Mouse (Mus musculus) erythroid progenitor cell, adult 5-6 weeks (primary cell): ENCODE measurements around the gene Mrpl48. TPM values are rescaled to one million over a fixed set of nuclear protein-coding genes. Genes with fewer than 3 reads are reported as not detected.

ENCODE experiments used
- ATAC-seq: replicated peaks from 2 replicates; pipeline ENCODE4 v1.8.0; 2016; ENCODE audit warnings: moderate number of reproducible peaks, mild to moderate bottlenecking, moderate TSS enrichment, inconsistent platforms; ENCODE audit not compliant: poor library complexity, low FRiP score, severe bottlenecking
- total RNA-seq, 2 experiments: library from RNA; stranded (forward) in 1 of 2; stranded (reverse) in 1 of 2; fragments of 150-400 nt in 1 of 2; fragments of 186-747, 209-891 nt in 1 of 2; gene quantifications; 2 replicates each; pipeline versions ENCODE4 v1.2.3 to v1.2.4; 2015 to 2017; ENCODE audit warnings: low replicate concordance in 2 of 2

Mrpl48 gene
- total RNA-seq (2015; ENCODE audit: low replicate concordance) (18.9 and 23.8 TPM in 2 replicates), total RNA-seq (2017; ENCODE audit: low replicate concordance) (8.5 and 19.1 TPM in 2 replicates)

DNA sequence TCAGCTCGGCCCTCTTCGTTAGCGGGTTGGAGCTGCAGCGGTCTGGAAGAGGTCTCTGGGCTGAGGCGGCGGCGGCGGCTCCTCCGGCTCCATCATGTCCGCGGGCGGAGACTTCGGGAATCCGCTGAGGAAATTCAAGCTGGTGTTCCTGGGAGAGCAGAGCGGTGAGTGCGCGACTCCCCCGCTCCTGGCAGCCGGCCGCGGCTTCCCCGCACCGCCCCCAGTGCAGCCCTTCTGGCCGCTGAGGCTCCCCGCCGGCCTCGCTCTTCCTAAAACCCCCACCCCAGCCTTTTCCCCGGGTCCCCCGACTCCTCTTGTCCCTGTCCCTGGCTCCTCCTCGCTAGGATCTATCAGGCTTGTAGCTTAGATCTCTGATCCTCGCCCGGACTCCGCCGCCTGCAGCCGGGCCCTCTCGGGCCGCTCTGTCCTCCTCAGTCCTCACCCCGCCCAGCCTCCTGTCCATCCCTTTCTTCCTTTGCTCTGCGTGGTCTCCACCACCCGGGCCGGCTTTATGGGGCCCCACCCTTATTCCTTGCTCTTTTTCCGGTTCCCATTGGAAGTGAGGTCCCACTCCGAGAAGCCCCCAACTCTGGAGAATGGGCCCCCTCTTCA lies at the start of gene Mrpl48:
Mrpl48 (minus strand) TSS at position 172 of the 612 bp plus-strand sequence.
- ATAC-seq, result peak; percentile 54

DNA sequence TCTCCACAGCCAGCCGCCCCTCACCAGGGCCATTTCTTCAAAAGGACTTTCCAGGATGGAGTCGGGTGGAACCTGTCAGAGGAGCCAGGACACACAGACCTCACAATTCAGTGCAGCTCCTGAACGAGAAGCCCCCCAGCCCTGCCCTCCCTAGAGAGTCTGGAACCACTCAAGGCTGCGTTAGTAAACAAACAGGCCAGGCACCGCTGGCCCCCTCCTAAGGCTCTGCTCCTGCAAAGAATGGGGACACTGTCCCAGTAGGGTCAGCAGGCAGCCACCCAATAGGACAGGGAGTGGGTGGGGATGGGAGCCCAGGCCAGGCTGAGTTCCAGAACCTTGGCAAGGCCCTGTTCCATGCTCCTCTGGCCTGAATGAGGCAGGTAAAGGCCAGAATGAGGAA lies 48.6 kb upstream of the Mrpl48 start:
- ATAC-seq, result no peak

DNA sequence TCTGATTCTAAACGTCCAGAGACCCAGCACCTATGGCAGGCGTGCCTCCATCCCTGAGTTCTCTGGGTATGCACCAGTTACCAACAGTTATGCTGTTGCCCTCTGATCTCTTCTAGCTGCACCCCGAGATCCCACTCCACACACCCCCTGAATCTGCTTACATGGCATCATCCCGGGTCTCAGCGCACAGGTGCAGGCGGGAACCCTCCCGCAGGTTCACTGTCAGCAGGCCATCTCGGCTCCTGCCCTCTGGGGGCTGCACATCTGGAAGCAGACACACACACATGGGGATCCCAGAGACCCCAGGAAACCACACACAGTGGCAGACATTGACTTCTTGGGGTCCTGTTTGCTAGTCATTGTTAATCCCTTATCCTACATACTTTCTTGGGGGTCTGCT lies 46.3 kb upstream of the Mrpl48 start:
- ATAC-seq, result no peak

DNA sequence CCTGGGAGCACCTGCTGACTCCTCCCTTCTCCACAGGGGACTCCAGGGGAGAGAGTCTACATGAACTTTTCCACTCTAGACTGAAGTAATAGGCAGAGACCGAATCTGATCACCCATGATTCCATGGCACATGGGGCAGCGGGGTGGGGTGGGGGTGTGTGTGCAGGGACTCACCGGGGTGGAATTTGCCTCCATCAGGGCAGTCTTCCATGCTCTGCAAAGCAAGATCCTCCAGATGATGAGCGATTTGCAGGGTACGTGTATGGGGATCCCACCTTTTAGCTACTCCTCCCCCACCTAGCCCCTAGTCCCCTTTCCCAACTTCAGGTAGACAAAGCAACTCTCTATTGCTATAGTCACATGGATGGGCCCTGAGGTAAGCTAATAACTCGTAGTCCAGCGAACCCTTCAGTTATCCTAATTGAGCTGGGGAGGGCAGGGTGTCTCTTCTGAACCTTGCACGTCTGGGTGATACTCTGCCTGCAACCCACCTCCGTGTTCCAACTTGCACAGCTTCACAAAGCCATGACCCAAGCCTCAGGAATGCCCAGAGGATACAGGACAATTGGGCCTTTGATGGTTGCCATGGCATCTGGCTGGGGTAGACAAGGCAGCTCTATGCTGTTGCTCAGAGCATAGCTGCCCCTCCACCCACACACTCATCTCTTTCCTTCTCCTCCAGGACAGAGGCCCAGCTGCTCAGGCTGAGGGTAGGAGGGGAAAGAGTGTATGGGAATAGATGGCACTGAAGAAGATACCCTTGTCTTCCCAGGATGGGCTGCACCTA lies 45.6 kb upstream of the Mrpl48 start:
- ATAC-seq, result no peak

DNA sequence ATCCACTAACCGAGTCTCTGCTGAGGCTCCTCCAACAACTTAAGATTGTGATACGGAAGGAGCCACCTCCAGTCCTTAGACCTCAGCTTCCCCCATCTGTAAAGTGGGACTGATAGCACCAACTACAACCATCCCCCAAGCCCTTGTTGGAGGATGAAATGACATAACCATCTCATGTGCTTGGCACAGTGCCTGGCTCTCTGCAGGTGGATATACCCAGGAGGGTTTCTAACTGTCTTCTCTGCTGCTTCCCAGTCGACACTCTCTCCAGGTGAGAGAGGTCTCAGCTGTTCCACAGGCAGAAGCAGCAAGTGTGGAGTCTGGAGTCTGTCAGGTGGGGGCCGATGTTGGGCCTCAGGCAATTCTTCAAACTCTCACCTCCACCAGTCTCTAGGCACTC lies 42.9 kb upstream of the Mrpl48 start:
- ATAC-seq, result no peak

DNA sequence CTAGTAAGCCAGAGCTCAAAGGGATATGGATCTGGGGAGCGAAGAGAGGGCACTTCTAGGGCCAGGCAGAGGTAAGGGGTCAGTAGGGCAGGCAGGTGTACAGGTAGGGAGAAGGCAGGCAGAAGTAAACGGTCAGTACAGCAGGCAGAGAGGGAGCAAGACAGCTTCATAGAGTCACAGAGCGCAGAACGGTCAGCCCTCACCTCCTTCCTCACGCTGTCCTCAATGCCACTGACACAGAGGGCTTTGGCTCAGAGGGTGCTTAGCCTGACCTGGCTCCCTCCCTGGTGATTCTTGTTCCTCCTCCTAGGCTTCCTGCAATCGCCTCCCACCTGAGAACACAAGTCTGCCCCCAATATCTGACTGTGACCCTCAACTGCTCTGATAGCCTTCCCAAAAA lies 42.3 kb upstream of the Mrpl48 start:
- no peak for ATAC-seq

DNA sequence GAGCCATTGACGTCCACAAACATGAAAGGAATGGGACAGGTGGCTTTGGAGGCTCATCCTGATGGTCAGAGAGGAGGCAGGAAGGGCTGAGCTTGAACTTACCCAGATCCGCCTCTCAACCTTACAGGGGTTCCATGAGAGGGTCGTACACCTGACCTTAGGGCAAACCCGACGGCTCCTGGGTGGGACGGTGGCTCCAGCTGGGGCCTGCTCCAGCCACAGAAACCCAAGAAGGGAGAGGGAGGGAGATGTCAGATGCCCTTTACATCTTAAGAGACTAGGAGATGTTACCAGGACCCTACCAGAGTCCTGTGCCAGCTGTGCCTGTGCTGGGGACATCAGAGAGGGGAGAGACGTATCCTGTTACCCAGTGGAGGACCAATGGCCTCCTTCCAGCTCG lies 41.7 kb upstream of the Mrpl48 start:
- ATAC-seq, result no peak

DNA sequence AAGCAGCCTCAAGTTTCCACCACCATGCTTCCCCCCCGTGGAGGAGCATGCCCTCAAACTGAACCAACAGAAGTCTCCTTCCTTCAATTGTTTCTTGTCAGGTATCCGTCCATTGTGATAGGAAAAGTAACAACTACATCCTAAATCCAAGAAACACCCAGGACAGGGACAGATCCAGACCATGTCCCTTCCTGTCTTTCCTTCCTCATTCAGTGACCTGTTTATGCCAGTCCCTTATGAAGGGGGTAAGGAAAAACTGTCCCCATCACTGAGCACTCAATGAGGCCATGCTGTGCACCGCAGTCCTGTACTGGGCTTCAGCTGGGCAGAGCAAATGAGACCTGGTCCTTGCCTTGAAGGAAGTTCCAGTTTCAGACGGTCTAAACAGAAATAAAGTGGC lies 41.0 kb upstream of the Mrpl48 start:
- ATAC-seq, result no peak

DNA sequence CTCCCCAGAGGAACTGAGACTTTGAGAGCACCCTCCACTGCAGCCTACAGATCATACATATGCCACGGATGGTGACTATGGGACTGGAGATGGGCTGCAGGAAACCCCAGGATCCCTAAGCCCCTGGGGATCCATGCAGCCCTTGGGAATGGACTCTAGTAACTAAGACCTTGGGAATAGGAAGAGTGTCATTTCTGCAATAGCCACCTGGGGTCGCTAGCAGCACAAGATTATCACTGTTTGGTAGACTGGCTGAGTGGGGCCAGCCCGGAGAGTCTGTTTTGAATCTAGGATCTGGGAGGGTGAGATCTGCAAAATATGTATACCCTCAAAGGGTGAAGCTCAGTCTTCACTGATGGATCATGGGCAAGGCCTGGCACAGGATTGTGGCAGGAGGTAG lies 37.0 kb upstream of the Mrpl48 start:
- ATAC-seq, result peak; percentile 68

DNA sequence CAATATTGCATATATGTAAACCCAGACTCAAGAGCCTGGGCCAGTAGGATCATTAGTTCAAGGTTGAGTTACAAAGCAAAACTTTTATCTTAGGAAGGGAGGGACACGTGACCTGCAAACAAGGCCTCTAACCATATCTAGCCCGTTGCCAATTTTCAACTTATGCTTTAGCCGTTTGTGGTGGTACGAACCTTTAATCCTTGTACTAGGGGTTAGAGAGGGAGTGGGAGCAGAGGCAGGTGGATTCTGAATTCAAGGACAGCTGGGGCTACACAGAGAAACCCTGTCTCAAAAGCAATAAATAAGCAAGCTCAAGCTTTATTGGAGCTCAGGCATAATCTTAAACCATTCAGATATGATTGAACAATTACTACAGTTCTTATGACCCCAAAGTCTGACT lies 34.3 kb upstream of the Mrpl48 start:
- ATAC-seq, result no peak

DNA sequence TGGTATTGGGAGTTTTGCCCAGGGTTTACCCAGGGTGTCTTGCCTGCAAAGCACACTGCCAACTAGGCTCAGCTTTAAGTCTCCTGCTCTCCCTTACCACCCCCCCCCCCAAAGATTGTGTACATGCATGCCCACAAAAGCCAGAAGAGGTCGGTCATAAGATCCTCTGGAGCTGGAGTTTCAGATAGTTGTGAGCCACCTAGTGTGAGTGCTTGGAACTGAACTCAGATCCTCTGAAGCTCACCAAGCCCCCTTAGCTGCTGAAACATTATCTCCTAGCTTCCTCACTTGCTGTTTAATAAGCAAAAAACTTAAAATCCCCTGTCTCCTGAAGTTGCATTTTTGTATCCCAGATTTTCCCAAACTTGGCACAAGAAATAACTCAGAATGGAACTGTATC lies 29.6 kb upstream of the Mrpl48 start:
- peak; percentile 68 for ATAC-seq

DNA sequence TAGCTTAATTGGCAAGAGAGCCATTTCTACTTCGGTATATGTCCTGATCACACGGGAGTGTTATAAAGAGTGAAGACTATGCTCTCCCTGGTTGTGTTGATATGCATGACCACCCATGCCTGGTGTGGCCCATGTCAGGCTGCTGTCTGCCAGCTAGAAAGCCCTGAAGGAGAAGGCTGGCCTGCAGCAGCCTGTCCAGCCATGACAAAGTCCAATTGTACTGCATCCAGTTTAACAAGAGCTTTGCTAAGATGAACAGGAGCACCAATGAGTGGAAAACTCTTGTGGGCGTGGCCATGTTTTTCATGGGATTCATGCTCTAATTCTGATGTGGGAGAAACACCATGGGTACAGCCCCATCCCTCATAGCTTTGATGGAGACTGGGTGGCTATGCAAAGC lies 16.4 kb upstream of the Mrpl48 start:
- no peak for ATAC-seq

DNA sequence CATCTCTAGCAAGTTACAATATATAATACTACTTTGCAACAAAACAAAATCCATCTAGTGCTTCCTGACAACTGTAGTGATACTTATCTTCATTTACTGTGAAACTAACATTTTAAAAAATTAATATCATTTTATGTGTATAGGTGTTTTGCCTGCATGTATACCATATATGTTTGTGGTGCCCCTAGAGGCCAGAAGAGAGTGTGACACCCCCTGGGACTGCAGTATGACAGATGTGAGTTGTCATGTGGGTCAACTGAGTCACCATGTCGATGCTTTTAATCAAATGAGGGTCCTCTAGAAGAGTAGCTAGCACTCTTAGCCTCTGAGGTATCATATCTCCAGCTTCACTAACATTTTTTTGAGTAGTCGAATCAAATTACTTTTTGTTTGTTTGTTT lies 14.2 kb upstream of the Mrpl48 start:
- ATAC-seq, result peak; percentile 92

DNA sequence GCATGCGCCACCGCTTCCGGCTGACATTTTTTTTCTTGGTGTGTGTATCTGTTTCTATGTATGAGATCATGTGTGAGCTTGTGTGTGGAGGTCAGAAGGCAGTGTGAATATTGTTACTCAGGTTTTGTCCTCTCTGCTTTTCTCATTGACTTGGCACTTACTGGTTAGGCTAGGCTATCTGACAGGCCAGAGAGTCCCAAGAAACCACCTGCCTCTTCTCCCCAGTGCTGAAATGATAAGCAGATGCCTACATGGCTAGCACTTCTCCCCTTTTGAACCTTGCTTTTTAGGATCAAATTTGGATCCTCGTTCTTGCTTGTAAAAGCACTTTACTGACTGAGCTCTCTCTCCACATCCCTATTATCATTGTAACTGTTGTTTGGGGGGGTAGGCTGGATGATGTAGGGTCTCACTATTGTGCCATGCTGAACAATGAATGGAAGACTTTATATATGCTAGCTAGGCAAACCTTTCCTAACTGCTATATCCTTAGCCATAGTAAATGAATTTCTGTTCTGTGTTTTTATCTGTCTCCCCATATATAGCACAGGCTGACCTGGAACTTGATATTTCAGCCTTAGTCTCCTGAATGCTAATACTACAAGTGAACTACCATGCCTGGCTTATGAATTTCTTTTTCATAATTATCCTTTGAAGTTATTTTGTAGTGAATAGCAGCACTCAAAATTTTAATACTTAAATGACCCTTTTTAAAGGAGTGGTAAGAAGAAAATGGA lies 8.2 kb upstream of the Mrpl48 start:
- peak; percentile 94 for ATAC-seq

DNA sequence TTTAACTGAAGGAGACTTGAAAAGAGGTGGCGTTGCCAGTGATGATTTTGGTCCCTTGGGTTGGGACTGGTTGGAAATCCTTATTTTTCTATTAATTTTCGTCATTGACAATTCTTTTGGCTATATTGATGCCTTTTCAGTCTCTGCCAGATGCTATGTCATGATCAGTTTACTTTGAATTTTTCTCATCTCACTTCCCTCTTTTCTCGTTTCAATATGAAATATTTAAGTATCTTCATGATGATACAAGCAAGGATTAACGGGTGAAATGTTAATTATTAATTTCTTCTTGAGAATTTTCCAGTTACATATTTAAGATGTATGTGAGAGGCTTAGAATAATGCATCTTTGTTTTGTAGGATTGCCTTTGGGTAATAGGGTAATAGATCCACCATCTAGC lies 809 bp upstream of the Mrpl48 start:
- no peak for ATAC-seq

DNA sequence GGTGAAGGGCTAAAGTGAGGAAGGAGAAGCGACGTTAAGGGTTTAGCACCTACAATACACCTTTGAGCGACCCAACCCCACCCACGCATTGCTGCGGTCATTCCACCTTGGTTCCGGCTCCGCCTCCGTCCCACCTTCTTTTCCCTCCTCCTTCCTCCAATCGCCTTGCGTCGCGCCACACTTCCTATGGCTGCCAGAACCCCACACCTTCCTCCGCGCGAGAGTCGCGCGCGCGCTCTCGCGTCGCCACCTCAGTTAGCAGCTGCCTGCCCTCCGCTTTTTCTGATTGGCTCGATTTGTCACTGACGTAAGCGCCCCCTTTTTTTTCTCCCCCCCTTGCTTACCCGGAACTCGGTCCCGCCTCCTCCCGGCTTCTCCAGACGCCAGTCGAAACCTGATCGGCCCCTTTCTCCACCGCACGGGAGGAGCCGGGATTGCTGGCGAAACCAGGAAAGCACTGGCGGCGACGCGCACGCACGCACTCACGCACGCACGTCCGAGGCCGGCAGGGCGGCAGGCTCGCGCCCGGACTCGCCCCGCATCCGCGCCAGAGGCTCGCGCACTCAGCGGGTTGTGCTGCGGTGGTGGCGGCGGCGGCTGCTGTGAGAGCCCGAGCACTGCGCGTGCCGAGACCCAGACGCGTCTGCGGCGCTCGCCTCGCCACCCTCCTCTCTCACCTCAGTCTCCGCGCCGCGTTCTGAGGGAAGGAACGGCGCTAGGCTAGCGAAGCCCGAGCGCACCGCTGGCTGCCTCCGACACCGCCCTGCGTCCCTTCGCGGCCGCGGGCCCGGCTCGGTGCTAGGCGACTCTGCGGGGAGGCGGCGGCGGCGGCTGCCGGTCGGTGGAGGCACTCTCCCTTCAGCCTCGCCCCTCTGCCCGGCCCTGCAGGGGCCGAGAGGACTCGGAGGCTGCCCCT lies 629 bp downstream of the Mrpl48 start, which contains the start of gene Rab6a:
Rab6a (plus strand) TSS at position 197 of the 916 bp plus-strand sequence.
- ATAC-seq, result peak; percentile 92

DNA sequence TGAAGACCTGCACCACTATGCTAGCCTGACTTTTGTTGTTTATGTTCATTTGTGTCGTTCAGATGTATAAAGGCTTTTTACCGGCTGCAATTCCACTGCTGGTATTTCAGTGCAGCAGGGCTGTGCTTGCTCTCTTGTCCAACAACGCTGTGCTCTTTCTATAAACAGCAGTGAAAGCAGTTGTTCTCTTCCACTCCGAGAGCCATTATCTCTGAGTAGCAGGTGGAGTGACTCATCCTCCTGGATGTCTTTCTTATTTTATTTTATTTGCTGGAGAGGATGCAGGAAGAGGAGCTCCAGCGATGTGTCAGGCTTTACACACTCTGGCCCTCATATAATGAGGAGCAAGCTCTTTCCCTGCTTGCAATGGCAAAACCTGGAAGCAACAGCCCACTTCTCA lies 7.9 kb downstream of the Mrpl48 start:
- no peak for ATAC-seq

DNA sequence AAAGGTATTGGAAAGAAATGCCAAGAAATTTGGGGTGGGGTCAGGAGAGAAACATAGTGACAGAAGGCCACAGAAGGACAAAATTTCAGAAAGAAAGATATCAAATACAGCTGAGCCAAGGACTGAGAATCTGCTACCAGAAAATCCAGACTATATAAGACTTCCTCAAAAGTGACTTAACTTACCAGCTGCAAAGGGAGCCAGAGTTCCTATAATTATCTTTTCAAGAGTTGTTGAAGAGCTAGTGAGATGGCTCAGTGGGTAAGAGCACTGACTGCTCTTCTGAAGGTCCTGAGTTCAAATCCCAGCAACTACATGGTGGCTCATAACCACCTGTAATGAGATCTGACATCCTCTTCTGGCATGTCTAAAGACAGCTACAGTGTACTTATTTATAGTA lies 14.8 kb downstream of the Mrpl48 start:
- ATAC-seq, result no peak

DNA sequence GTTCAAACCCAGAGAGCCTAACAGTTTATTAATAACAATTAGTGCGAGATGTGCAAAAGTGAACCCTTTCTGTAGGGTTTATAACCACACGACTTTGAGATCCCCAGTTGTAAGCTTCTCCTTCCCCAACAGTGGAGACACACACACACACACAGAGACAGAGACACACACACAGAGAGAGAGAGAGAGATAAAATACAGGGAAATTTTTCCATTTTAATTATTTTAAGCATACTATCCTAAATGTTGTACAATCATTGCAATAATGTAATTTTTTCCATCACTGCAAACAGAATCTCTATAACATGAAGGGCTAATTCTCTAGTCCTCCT lies 16.6 kb downstream of the Mrpl48 start:
- no peak for ATAC-seq
